Mouse (Mus musculus) thymus, postnatal 25 days (tissue): ENCODE measurements at regions not wholly inside any gene's neighbourhood (a gene's known extent, or its start where the extent isn't known, plus 50 kb on each side); places are given as distances from the start of the nearest gene placed in this dataset.

Experiments
- DNase-seq: peaks from one replicate; pipeline ENCODE4 v3.0.0; 2022

GRCm38 (mm10) chr4:62755237-62755900, 195.7 kb downstream of the Rgs3 start:
- DNase-seq, result peak; percentile 57

- peak; percentile 71 for DNase-seq
These were observed 197.1 kb downstream of the Rgs3 start for GRCm38 (mm10) chr4:62756721-62757206.

- DNase-seq, result no peak
These were observed 201.3 kb downstream of the Rgs3 start for GRCm38 (mm10) chr4:62760748-62761604.

- peak; percentile 81 for DNase-seq
These were observed 202.0 kb downstream of the Rgs3 start for GRCm38 (mm10) chr4:62761672-62762071.

- DNase-seq, result peak; percentile 81
These were observed 201.4 kb upstream of the Zfp618 start for GRCm38 (mm10) chr4:62763990-62764389.

GRCm38 (mm10) chr4:62769469-62770234, 195.7 kb upstream of the Zfp618 start:
- DNase-seq, result no peak

GRCm38 (mm10) chr4:62775005-62775609, 190.3 kb upstream of the Zfp618 start:
- DNase-seq, result no peak

GRCm38 (mm10) chr4:62776881-62777280, 188.5 kb upstream of the Zfp618 start:
- DNase-seq, result no peak

GRCm38 (mm10) chr4:62777436-62777835, 187.9 kb upstream of the Zfp618 start:
- DNase-seq, result no peak

- no peak for DNase-seq
These were observed 186.8 kb upstream of the Zfp618 start for GRCm38 (mm10) chr4:62778621-62779020.

GRCm38 (mm10) chr4:62780409-62780808, 185.0 kb upstream of the Zfp618 start:
- peak; percentile 92 for DNase-seq

- peak; percentile 46 for DNase-seq
These were observed 184.5 kb upstream of the Zfp618 start for GRCm38 (mm10) chr4:62780837-62781236.

- no peak for DNase-seq
These were observed 184.0 kb upstream of the Zfp618 start for GRCm38 (mm10) chr4:62781309-62781800.

- no peak for DNase-seq
These were observed 179.7 kb upstream of the Zfp618 start for GRCm38 (mm10) chr4:62785711-62786110.

- DNase-seq, result no peak
These were observed 175.7 kb upstream of the Zfp618 start for GRCm38 (mm10) chr4:62789696-62790095.

- no peak for DNase-seq
These were observed 171.8 kb upstream of the Zfp618 start for GRCm38 (mm10) chr4:62793582-62793981.

GRCm38 (mm10) chr4:62795538-62795937, 169.8 kb upstream of the Zfp618 start:
- no peak for DNase-seq

GRCm38 (mm10) chr4:62799923-62800322, 165.4 kb upstream of the Zfp618 start:
- DNase-seq, result no peak

GRCm38 (mm10) chr4:62805841-62806240, 159.5 kb upstream of the Zfp618 start:
- DNase-seq, result peak; percentile 77

GRCm38 (mm10) chr4:62806786-62807185, 158.6 kb upstream of the Zfp618 start:
- DNase-seq, result peak; percentile 68

GRCm38 (mm10) chr4:62807926-62808552, 157.3 kb upstream of the Zfp618 start:
- DNase-seq, result peak; percentile 17

- DNase-seq, result peak; percentile 0
These were observed 156.8 kb upstream of the Zfp618 start for GRCm38 (mm10) chr4:62808553-62808950.
